Mouse (Mus musculus) stomach, postnatal 0 days (tissue): ENCODE measurements at regions not wholly inside any gene's neighbourhood (a gene's known extent, or its start where the extent isn't known, plus 50 kb on each side); places are given as distances from the start of the nearest gene placed in this dataset.

Experiments used
- ATAC-seq: fragments of 200-750 bp; cut with Nextera tagmentation; 2 replicates; pipeline ENCODE4 v1.8.0; 2017; ENCODE audit not compliant: low FRiP score, low TSS enrichment
- DNase-seq: peaks from one replicate; pipeline ENCODE4 v3.0.0-alpha.2; 2016; ENCODE audit warnings: low spot score
- H3K27ac ChIP-seq: fragments of 300-500 bp; sonication (generic); replicated peaks from 2 replicates; pipeline ENCODE4 v1.5.1; 2014; ENCODE audit warnings: mild to moderate bottlenecking, control low read depth
- H3K27me3 ChIP-seq: fragments of 300-500 bp; sonication (generic); 2 replicates; pipeline ENCODE4 v1.6.1; 2014; ENCODE audit warnings: low read length; ENCODE audit not compliant: control insufficient read depth, insufficient read depth
- H3K36me3 ChIP-seq: fragments of 300-500 bp; sonication (generic); 2 replicates; pipeline ENCODE4 v1.6.1; 2014; ENCODE audit warnings: low read length, mixed read lengths; ENCODE audit not compliant: control insufficient read depth, insufficient read depth
- H3K4me1 ChIP-seq: fragments of 300-500 bp; sonication (generic); replicated peaks from 2 replicates; pipeline ENCODE4 v1.6.1; 2014; ENCODE audit warnings: antibody characterized with exemption; ENCODE audit not compliant: control insufficient read depth, insufficient read depth
- H3K4me2 ChIP-seq: fragments of 300-500 bp; sonication (generic); replicated peaks from 2 replicates; pipeline ENCODE4 v1.6.1; 2014; ENCODE audit warnings: low read depth, mild to moderate bottlenecking, control low read depth, moderate library complexity
- H3K4me3 ChIP-seq: fragments of 300-500 bp; sonication (generic); 2 replicates; pipeline ENCODE4 v1.5.1; 2014; ENCODE audit warnings: low read depth, low read length, control low read depth
- H3K9ac ChIP-seq: fragments of 300-500 bp; sonication (generic); 2 replicates; pipeline ENCODE4 v1.6.1; 2014; ENCODE audit warnings: mild to moderate bottlenecking, low read length, control low read depth, mixed read lengths
- H3K9me3 ChIP-seq: fragments of 300-500 bp; sonication (generic); 2 replicates; pipeline ENCODE4 v1.6.1; 2016; ENCODE audit warnings: low read length; ENCODE audit not compliant: control insufficient read depth
- CTCF ChIP-seq: IDR thresholded peaks from 2 replicates; pipeline ENCODE4 v1.5.1; 2016; ENCODE audit warnings: antibody characterized with exemption, low read depth, mild to moderate bottlenecking, moderate library complexity
- EP300 ChIP-seq: optimal IDR thresholded peaks from 2 replicates; pipeline ENCODE3; 2016; ENCODE audit warnings: antibody characterized with exemption
- WGBS: fragments of 180-500 bp; shearing (Covaris S2); extraction: QIAGEN DNeasy Blood & Tissue Kit; methylation state at CpG from one replicate; pipeline ENCODE4 v1.1.7; 2014; 5-methylcytosine and 5-hydroxymethylcytosine counted together

DNA sequence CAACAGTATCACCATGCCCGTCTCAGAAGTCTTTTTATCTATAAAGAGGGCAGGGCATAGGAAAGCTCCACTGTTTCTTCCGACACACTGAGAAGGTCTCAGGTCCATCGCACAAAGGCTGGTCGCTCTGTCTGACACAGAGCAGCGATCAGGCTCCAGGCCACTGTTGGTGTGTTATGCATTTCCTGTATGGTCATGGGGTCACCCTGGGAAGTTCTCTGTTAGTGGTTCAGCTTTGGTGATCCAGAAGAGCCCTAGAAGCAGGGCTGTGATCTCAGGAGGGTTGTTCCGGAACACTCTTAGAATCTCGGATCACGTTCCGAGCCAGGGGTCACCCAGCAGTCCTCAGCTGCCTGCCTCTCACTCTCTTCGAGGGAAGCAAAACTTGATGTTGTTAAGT, 150.7 kb downstream of the Qrsl1 start:
- Histone ChIP-seq H3K9me3 (no peaks in the 10 kb centered on the region), H3K4me3 (no peak overlapping the region), H3K4me2 (no peak overlapping the region), H3K9ac (no peak overlapping the region), H3K4me1 (no peaks in the 10 kb centered on the region), H3K27me3 (no peaks in the 10 kb centered on the region), H3K27ac (no peak overlapping the region), H3K36me3 (no peaks in the 10 kb centered on the region)
- peak; percentile 12 for DNase-seq
- TF ChIP-seq EP300 (no peak), CTCF (no peak)
- WGBS, result 67% methylated on average over 10 of the region's 10 CpGs
- no peak for ATAC-seq

DNA sequence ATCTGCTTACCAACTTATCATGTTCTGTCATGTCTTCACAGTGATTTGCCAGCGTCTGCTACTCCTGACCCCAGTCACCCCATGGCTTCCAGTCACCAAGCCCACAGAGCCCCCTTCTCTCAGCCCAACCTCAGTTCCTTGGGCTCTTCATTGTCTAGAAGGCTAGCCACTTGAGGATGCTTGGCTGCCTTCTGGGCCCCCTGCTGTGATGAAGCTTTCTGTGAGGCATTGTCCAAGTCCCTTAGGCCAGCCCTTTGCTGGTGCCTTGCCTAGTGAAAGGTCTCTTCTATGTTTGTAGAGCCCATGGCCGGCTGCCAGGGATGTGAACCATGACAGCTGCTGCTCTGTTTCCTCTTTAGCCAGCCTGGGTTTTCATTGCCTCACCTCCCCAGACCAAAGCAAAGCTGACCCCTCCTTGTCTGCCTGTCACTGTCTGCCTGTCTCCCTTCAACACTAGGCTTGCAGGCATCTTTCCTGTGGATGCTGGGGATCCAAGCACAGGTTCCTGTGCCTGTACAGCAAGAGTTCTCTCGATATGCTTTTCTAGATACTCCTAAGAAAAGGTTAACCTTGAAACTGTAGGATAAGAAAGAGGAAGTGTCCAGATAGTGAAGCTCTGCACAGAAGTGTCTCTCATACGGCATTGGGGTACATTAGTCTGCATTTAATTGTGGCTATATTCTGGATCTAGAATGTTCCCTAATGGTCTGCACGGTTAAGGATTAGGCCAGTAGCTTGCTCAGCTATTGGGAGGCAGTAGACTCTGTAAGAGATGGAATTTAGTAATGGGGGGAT, 149.5 kb downstream of the Qrsl1 start:
- H3K36me3 ChIP-seq, result no peaks in the 10 kb centered on the region
- WGBS, result 46% methylated on average over 5 of the region's 5 CpGs
- no peaks in the 10 kb centered on the region for H3K9me3 ChIP-seq
- no peaks in the 10 kb centered on the region for H3K4me1 ChIP-seq
- TF ChIP-seq EP300 (no peak), CTCF (no peak)
- H3K4me2 ChIP-seq, result no peak overlapping the region
- H3K27me3 ChIP-seq, result no peaks in the 10 kb centered on the region
- H3K27ac ChIP-seq, result no peak overlapping the region
- no peak overlapping the region for H3K4me3 ChIP-seq
- no peak overlapping the region for H3K9ac ChIP-seq
- DNase-seq (peak; percentile 38), ATAC-seq (peak; percentile 18; the same call in 1 of the 2 replicates)

DNA sequence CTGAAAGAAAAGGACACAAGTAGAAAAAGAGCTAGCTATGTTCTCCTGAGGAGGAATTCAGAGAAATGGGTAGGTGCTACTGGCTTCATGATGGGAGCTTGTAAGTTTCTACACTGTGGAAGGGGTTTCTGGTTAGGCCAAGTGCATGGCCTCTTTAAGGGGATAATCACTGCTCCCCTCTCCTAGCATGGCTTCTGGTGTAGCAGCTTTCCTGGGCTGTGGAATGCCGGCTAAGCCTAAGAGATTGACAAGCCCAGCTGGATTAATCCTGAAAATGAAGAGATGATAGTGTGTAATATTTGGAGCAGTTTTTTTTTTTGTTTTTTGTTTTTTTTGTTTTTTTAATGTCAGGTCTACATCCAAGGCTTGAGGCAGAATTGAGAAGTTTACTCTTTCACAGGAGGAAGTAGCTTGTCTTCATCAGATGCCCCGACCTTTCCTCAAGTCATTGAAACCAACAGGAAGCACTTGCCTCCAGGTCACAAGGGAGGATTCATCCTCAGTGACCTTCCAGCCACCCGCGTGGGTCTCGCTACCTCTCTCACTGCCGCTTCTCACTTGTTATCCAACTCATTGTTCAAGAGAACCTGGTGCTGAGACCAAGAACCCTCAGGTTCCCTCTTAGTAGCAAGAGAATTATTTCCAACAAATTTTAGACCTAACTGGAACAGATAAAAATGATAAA, 144.5 kb downstream of the Qrsl1 start:
- 74% methylated on average over 6 of the region's 6 CpGs for WGBS
- peak; percentile 9 for DNase-seq

DNA sequence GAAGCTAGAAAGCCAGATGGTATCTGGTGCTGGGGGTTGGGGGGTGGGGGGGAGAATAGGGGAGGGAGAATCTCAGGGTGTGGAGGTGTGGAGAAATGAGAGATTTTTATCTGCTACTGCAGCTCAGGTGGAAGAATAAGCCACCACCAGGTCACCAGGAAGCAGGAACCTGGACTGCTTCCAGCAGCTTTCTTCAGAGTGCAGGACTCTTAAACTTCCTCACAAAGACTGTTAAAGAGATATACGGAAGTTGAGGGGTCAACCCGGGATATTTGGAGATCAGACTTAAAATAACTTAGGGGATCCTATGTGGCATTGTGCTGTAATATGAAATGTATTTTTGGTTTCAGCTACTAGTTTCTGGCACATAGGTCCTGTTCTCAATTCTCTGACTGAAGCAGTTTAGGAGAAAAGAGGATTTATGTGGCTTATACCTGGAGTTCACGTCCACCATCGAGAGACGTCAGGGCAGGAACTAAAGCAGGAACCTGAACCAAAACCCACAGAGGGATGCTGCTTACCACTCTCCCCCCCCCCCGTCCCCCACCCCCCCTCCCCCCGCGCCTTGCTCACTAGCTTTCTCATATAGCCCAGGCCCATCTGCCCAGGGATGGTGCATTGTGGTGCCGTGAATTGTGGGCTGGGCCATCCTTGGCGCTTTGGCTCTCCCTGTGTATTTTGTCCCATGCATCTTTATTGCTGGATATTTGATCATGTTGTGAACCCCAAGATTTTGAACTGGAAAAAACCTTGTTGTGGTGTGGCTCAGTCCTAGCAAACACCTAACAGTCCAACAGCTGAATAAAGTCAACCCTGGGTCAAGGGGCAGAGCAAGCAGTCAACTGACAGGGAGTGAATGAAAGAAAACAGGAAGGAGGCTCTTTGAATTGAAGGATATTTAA, 143.2 kb downstream of the Qrsl1 start:
- H3K4me3 ChIP-seq, result no peak overlapping the region
- H3K27ac ChIP-seq, result no peak overlapping the region
- TF ChIP-seq CTCF (no peak), EP300 (no peak)
- no peaks in the 10 kb centered on the region for H3K27me3 ChIP-seq
- peak; percentile 45 for DNase-seq
- H3K9me3 ChIP-seq, result no peaks in the 10 kb centered on the region
- no peaks in the 10 kb centered on the region for H3K4me1 ChIP-seq
- ATAC-seq, result no peak
- H3K9ac ChIP-seq, result no peak overlapping the region
- WGBS, result 68% methylated on average over 10 of the region's 10 CpGs
- H3K36me3 ChIP-seq, result no peaks in the 10 kb centered on the region
- no peak overlapping the region for H3K4me2 ChIP-seq

More for the DNA sequence above, 144.5 kb downstream of the Qrsl1 start:
- no peak overlapping the region for H3K9ac ChIP-seq
- no peak overlapping the region for H3K4me3 ChIP-seq
- no peaks in the 10 kb centered on the region for H3K9me3 ChIP-seq
- H3K27ac ChIP-seq, result no peak overlapping the region
- no peak for ATAC-seq
- H3K36me3 ChIP-seq, result no peaks in the 10 kb centered on the region
- H3K4me2 ChIP-seq, result no peak overlapping the region
- TF ChIP-seq CTCF (no peak), EP300 (no peak)
- no peaks in the 10 kb centered on the region for H3K4me1 ChIP-seq
- H3K27me3 ChIP-seq, result no peaks in the 10 kb centered on the region

DNA sequence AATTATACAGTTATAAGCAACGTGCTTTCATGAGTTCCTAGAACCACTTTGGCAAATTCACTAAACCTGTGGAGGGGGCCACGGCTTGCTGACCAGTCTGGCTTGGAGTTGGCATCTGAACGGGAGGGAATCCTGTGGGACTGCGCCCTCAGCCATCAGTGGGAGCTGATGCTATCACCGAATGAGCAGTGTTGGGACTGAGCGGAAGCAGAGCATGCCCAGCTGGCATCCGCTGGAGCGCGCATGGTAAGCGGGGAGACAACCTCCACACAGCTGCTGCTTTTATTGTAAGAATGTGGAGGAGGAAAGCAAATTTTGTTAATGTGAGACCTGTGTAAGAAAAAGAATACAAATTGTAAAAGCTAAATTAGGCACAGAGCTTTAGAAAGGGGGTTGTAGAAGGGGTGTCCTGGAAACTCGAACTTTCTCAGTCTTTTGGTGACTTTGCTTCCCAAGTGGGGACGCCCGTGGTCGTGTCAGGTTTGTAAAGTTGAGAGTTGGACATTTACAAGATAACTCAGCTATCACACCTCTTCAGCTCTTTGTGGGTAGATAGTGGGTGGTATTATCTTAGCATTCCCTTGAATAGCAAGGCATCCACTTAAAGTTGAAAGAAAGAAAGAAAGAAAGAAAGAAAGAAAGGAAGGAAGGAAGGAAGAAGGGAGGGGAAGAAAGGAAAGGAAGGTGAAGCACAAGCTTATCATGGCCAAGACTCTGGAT, 142.2 kb downstream of the Qrsl1 start:
- Histone ChIP-seq H3K4me1 (no peaks in the 10 kb centered on the region), H3K36me3 (no peaks in the 10 kb centered on the region), H3K27ac (no peak overlapping the region), H3K4me2 (no peak overlapping the region), H3K27me3 (no peaks in the 10 kb centered on the region), H3K9ac (no peak overlapping the region), H3K4me3 (no peak overlapping the region), H3K9me3 (no peaks in the 10 kb centered on the region)
- DNase-seq (peak; percentile 11), ATAC-seq (no peak)
- no peak for TF ChIP-seq CTCF
- 85% methylated on average over 14 of the region's 14 CpGs for WGBS
